Mouse (Mus musculus): ENCODE data around the gene Adgra1.

GRCm38 (mm10) chr7:139797186-139798109 lies 36.5 kb upstream of the Adgra1 start:
- no peak for TF ChIP-seq MAFK (IDR thresholded peaks at IDR 0.05; ENCODE audit: insufficient read depth, low read depth, low read length)
- no peak for TF ChIP-seq CHD2 (IDR thresholded peaks at IDR 0.05; ENCODE audit: low read depth, low read length)

All from ES-E14 (cell line).